Mouse (Mus musculus): ENCODE measurements around the gene Gprc5d.

Gprc5d gene

DNA sequence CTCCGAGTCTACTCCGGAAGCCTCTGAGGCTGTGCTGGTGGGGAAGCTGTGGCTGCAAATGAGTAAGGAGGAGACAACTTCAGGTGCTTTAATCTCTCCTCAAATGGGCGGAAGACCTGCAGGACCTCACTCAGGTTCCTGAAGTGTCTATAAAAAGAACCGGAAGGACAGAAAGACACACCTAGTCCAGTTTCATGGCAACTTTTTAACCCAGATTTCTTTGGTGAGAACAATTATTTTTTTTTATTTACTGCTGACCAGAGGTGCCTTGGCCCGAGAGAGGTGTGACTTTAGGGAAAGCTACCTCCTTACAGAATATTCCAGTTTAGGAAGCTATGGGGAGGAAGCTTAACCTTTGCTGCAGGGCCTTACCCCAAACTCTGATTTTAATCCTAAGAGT is at the start of gene Gprc5d:
Gprc5d (minus strand) TSS at position 101 of the 400 bp plus-strand sequence.
- no peak for DNase-seq

GRCm38 (mm10) chr6:135166712-135167111 is 48.6 kb upstream of the Gprc5d start:
- DNase-seq = no peak

DNA sequence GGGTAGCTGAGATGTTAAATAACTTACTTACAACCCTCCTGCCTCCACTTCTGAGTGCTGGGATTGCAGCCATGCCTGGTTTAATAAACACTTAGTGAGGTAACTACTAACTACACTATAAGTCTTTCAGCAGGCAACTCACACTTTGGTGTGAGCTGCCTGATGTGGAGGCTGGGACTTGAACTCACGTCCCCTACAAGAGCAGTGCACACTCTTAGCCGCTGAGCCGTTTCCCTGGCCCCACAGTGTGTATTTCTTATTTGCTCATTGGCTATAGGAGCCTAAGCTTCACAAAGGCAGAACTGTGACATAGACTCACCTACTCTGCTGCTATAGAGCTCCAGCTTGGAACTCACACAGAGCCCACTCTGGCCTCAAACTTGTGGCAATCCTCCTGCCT is 48.2 kb upstream of the Gprc5d start:
- DNase-seq = no peak

DNA sequence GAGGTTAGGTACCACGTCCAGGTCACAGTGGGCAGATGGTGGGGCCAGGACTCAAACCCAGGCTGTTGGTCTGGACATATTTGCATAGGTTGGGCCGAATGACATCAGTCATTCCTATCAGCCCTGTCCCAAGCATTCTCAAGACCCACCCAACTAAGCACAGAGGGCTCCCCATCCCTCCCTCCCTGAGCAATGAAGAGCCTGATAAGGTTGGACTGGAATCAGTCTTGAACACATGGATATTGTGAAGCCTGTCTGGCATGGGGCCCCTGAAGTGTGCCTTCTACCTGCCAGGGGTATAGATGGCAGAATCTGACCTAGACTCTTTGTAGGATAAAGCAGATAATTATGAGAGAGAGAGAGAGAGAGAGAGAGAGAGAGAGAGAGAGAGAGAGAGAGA is 47.6 kb upstream of the Gprc5d start:
- no peak for DNase-seq

GRCm38 (mm10) chr6:135165191-135165590 is 47.1 kb upstream of the Gprc5d start:
- DNase-seq = no peak

DNA sequence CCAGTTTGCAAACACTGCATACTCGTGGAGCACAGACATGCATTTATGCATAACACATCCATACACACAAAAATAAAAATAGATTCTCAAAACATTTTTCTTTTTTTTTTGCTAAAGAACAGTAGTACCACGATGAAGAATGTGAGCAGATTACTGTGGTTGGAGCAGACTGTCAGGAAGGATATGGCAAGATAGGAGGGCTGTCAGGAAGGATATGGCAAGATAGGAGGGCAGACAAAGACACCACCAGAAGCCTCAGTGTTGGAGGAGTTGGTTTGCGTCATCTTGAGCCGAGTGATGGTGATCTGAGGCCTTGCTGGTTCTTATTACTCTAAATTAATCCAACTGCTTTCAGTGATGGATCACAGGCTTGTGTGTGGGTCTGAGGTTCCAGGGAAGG is 44.8 kb upstream of the Gprc5d start:
- no peak for DNase-seq

DNA sequence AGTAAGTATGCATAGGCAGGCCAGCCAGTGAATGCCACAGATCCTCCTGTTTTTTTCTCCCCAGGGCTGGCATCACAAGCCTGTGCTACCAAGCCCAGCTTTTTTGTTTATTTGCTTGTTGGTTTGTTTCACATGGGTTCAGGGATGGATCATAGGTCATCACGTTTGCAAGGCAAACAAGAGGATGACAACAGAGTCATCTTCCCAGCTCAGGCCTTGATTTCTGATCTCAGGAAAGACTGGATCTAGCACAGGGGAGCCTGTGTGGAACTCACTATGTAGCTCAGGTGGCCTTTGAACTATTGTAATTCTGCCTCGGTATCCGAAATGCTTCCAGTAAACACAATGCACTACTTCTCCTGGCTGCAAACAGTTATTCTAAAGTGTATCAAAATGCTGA is 44.2 kb upstream of the Gprc5d start:
- DNase-seq = no peak

DNA sequence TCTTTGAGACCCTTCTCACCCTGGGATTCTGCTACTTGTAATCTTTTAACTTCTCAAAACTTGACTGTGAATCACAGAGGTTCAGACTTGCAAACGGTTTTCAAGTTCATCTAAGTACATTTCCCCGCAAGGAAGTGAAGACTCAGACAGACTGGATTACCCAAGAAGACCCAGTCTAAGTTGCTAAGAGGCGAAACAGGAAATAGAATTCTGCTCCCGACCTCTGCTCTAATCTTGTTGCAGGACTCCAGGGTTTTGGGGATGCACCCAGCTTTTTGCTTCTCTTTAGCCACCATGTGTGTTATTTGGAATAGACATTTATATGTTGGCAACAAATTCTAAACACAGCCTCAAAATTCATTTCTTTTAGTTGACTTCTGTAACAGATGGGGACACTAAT is 43.3 kb upstream of the Gprc5d start:
- no peak for DNase-seq

DNA sequence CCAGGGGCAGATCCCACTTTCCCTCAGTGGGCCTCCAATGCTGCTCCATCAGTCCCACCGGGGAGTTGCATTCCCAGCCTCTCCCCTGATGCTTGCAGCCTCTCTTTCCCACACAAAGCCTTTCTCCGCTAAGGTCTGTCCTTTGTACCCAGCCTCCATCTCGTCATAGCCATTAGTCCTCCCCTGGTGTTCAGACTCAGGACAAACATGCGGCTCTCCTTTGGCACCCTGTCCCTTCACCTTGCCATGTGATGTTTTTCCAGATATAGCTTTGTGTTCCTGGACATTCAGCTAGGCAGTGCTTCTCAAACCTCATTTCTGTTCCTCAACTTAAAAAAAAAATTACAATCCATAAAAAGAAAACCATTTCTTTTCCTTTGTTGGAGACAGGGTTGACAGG is 40.4 kb upstream of the Gprc5d start:
- DNase-seq = no peak

DNA sequence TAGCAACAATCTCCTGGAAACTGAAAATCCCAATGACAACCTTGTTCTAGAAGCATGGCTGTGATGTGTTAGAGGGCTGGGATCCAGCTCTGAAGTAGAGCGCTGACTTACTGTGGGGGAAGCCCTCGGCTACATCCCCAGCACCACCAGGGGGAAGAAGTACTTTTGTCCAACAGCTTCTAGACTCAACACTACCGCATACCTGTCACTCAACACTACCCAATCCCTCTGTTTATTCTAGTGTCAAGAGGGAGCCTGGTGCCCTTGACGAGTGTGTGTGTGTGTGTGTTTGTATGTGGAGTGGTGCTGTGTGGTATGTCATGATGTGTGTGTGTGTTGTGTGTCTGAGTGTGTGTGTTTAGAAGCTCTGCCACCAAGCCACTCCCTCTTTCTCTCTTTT is 39.4 kb upstream of the Gprc5d start:
- DNase-seq = no peak

GRCm38 (mm10) chr6:135156597-135156996 is 38.5 kb upstream of the Gprc5d start:
- no peak for DNase-seq

- DNase-seq = no peak
These were observed 35.6 kb upstream of the Gprc5d start for GRCm38 (mm10) chr6:135153719-135154118.

- no peak for DNase-seq
These were observed 32.2 kb upstream of the Gprc5d start for GRCm38 (mm10) chr6:135150311-135150710.

DNA sequence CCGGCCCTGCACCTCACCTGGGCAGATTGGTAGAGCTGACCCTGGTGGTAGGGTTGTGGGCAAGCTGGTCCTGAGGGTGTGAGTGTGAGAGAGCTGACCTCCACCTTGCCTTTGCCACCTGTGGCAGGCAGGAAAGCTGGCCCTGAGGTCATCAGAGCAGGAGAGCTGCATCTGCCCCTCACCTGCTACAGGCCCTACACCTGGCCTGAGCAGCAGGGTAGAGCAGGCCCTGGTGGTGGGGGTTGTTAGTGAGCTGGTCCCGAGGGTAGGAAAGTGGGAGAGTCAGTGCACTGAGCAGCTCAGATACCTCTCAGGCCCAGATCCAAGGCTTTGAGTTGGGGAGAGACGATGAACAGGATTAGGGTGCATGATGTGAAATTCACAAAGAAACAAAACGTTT is 31.6 kb upstream of the Gprc5d start:
- DNase-seq = no peak

GRCm38 (mm10) chr6:135149175-135149574 is 31.1 kb upstream of the Gprc5d start:
- no peak for DNase-seq

GRCm38 (mm10) chr6:135148506-135148905 is 30.4 kb upstream of the Gprc5d start:
- peak; percentile 23 to 33 for DNase-seq

DNA sequence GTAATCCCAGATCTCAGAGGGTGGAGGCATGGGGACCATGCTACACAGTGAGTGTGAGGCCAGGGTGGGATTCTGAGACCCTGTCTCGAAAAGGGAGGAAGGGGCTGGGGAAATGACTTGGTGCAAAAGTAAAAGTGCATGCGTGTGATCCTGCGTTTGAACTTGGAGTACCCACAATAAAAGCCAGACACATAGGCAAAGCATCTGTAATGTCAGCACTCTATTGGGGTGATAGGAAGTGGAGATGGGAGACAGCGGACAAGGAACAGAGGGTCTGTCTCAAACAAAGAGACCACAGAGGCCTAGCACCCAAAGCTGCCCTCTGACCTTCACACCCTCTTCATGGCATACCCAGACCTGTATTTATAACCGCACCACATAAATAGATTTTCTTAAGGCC is 27.9 kb upstream of the Gprc5d start:
- no peak for DNase-seq

DNA sequence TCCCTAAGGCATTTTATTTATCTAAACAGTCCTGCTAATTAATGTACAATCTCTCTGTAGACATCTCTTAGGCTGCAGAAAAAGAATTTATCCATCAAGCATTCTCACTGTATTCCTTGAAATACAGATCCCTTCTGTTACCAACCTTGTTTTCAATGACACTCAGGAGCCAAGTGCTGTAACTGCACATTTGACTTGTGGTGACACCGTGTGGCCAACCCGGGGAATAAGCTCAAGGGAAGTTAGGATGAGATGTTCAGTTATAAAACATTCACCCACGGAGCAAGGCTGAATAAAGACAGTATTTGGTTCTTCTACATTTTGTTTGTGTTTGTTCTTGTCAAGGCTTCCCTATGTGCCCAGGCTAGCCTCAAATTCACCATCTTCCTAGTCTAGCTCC is 26.4 kb upstream of the Gprc5d start:
- DNase-seq = peak; percentile 19 to 31

DNA sequence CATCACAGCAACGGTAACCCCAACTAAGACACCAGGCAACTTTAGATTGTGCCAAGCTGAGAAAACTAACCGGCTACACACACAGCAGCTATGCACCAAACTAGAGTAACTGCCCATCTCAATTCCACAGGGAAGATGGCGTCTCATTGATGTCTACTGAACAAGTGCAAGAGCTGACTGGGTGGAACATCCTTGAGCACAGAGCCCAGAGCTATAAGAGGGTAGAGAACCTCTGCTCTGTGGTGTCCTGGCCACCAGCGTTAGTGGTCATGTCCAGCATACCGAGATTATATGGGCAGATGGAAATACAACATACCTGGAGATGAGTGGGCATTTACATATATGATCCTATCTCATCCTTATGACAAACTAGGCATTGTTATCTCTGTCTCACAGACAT is 25.1 kb upstream of the Gprc5d start:
- DNase-seq = no peak

DNA sequence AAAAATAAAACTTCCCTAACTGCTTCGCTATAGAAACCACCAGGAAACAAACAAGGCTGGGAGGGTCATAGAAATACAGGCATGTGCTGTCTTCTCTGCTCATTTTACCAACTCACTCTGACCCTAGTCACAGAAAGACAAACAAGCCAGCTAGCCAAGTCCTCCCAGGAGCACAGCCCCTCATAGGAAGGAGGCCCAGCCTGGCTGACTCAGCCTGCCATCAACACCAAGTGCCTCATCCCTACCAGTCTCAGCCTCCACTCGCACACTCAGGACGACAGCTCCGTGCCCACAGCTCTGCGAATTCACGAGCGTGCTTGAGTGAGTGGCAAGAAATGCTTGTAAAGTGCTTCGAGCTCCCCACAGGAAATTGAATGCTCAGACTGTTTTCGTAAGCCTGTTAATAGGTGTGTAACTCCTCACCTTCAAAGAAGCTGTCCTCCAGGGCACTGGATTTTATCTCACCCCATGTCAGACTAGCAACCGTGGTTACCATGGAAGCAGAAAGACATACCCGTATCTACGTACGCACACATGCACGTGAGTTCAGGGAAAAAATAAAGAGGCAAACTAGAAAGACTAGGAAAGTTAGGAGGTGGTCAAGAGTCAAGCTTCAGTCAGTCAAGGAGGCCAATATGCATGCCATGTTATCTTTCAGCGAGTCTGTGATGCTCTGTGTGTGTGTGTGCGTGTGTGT is 23.5 kb upstream of the Gprc5d start:
- no peak for DNase-seq

DNA sequence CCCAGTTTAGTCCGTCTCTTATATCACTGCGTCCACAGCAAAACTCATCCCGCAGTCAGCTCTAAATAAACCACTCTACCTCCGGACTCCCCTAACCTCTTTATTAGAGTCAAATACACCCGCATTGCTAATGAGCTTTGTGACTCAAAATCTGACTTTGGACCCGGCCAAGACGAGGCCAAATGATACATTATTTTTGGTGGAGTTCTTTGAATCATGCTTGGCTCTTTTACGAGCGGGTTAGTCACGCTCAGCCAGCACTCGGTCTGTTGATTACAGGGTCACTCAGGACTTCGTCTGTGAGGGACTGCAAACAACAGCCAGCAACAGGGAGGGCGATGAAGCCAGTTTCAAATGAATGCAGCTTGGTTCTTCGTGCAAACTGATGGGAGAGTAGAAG is 20.7 kb upstream of the Gprc5d start:
- no peak for DNase-seq

DNA sequence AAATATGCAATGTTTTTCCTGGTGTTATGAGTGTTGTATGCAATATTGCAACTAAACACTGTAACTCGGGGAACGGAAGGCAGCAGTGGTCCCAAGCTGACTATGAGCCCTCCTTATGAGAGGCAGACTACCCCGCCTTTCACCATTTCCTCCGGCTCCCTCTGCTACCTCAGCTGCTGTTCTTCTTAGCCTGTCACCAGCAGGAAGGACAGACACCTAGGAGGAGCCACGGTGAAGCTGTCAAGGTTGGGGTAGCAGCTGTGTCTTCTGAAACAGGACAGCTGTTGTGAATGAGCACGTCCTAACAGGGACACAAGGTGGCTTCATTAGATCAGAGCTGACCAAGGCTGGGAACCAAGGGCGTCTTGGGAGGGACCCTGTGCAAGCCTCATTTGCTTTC is 20.1 kb upstream of the Gprc5d start:
- DNase-seq = no peak

GRCm38 (mm10) chr6:135137736-135138135 is 19.7 kb upstream of the Gprc5d start:
- no peak for DNase-seq

DNA sequence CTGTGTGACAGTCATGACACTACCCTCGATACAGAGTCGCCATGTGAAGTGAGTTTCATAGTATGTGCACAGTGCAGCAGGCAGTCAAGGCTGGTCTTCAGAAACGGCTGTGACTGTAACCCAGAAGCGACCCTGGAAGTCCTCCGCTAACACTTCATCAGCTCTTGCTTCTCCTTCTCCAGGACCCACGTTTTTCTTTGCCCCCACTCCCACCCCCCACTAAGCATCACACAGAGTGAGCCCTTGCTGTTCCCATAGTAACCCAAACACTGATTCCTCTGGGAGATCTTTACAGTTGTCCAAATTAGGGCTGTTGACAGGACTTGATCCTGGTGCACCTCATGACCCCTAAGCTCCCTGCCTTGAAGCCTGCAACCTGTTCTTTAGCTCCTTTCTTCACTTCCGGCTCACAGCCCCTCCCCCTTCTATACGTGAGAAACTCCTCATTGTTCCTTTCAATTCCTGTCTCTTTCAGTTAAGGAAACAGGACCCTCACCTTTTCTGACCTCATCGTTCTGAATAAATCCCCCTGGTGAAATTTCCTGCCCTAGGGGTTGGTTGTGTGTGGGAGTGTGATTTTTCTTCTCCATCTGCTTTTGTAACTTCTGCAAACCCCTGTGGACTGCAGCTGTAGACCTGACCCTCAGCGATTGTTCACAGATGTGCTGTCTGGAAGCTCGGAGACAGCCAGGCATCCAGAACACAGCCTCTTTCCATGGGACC is 18.5 kb upstream of the Gprc5d start:
- DNase-seq = no peak

- no peak for DNase-seq
These were observed 17.7 kb upstream of the Gprc5d start for GRCm38 (mm10) chr6:135135735-135136134.

All from cerebellum, postnatal 36 days (tissue).